Mouse (Mus musculus) CH12.LX (cell line): ENCODE results near the gene Traf5. TPM values are rescaled to one million over a fixed set of nuclear protein-coding genes. Genes with fewer than 3 reads are reported as not detected.
A peak's percentile ranks its signal among the peaks of the same experiment; 100 is the strongest.

Source experiments
- DNase-seq: peaks from one replicate; pipeline ENCODE4 v3.0.0-alpha.2; 2013; ENCODE audit errors: extremely low read depth
- H3K27ac ChIP-seq: 2 replicates; pipeline ENCODE4 v1.5.1; 2012; ENCODE audit warnings: low read depth, mild to moderate bottlenecking, control low read depth, moderate library complexity; ENCODE audit not compliant: insufficient read depth
- H3K27me3 ChIP-seq: replicated peaks from 2 replicates; pipeline ENCODE3; 2012; ENCODE audit warnings: inconsistent platforms
- H3K36me3 ChIP-seq, 2 experiments: replicated peaks in 1 of 2; 2 replicates each; pipeline versions ENCODE3 to v1.6.1; 2012; ENCODE audit warnings: inconsistent platforms in 1 of 2, low read length in 1 of 2, mild to moderate bottlenecking in 1 of 2, mixed read lengths in 1 of 2, moderate library complexity in 1 of 2; ENCODE audit not compliant: control insufficient read depth in 1 of 2, insufficient read depth in 1 of 2
- H3K4me1 ChIP-seq, 2 experiments: 2 replicates each; pipeline ENCODE4 v1.6.1; 2012; ENCODE audit warnings: inconsistent platforms in 1 of 2, moderate library complexity in 1 of 2; ENCODE audit not compliant: insufficient read depth in 2 of 2, control insufficient read depth in 1 of 2
- H3K4me2 ChIP-seq: 2 replicates; pipeline ENCODE4 v1.6.1; 2012; ENCODE audit warnings: low read depth, mild to moderate bottlenecking, control low read depth; ENCODE audit not compliant: poor library complexity, insufficient read depth, severe bottlenecking
- H3K4me3 ChIP-seq, 3 experiments: fragments of 150-350 bp in 1 of 3; sonication (generic) in 1 of 3; replicated peaks in 1 of 3; 2 replicates each; pipeline versions ENCODE3 to v1.5.1; 2011 to 2012; ENCODE audit warnings: low read depth in 2 of 3, low read length in 2 of 3, mild to moderate bottlenecking in 2 of 3, moderate library complexity in 2 of 3, control low read depth in 1 of 3, improper control_type of control experiment in 1 of 3, inconsistent platforms in 1 of 3, mixed read lengths in 1 of 3; ENCODE audit not compliant: poor library complexity in 1 of 3
- H3K79me2 ChIP-seq: replicated peaks from 2 replicates; pipeline ENCODE4 v1.6.1; 2012; ENCODE audit warnings: mild to moderate bottlenecking, moderate library complexity; ENCODE audit not compliant: control insufficient read depth, poor library complexity, insufficient read depth, severe bottlenecking; ENCODE audit errors: extremely low read depth
- H3K9ac ChIP-seq: 2 replicates; pipeline ENCODE4 v1.6.1; 2012; ENCODE audit warnings: low read depth, mild to moderate bottlenecking, control low read depth, moderate library complexity; ENCODE audit not compliant: insufficient read depth
- H3K9me3 ChIP-seq: replicated peaks from 2 replicates; pipeline ENCODE3; 2012; ENCODE audit warnings: low read length, inconsistent platforms, mixed read lengths
- CHD2 ChIP-seq: IDR thresholded peaks from 2 replicates; pipeline ENCODE4 v1.6.1; 2011; ENCODE audit warnings: low read length, improper control_type of control experiment
- CTCF ChIP-seq, 2 experiments: IDR thresholded peaks in 1 of 2; conservative IDR thresholded peaks in 1 of 2; 2 replicates each; pipeline ENCODE4 v1.5.1; 2011 to 2012; ENCODE audit warnings: low read depth in 2 of 2, low read length in 2 of 2, improper control_type of control experiment in 1 of 2, inconsistent platforms in 1 of 2, mild to moderate bottlenecking in 1 of 2, moderate library complexity in 1 of 2
- E2F4 ChIP-seq: IDR thresholded peaks from 2 replicates; pipeline ENCODE4 v1.6.1; 2011; ENCODE audit warnings: low read depth, low read length, improper control_type of control experiment; ENCODE audit not compliant: insufficient replicate concordance
- ELF1 ChIP-seq: IDR thresholded peaks from 2 replicates; pipeline ENCODE4 v1.6.1; 2014; ENCODE audit warnings: low read depth, mild to moderate bottlenecking, inconsistent platforms, low read length, improper control_type of control experiment
- EP300 ChIP-seq: IDR thresholded peaks from 2 replicates; pipeline ENCODE4 v1.6.1; 2011; ENCODE audit warnings: low read length, improper control_type of control experiment
- ETS1 ChIP-seq: conservative IDR thresholded peaks from 2 replicates; pipeline ENCODE4 v1.6.1; 2012; ENCODE audit warnings: low read depth, mild to moderate bottlenecking, inconsistent platforms, low read length, improper control_type of control experiment, moderate library complexity
- GABPA ChIP-seq: IDR thresholded peaks from 2 replicates; pipeline ENCODE4 v1.6.1; 2012; ENCODE audit warnings: low read depth, low read length, improper control_type of control experiment, inconsistent platforms; ENCODE audit not compliant: insufficient replicate concordance
- HCFC1 ChIP-seq: IDR thresholded peaks from 2 replicates; pipeline ENCODE4 v1.6.1; 2012; ENCODE audit warnings: low read depth, mild to moderate bottlenecking, inconsistent platforms, low read length, improper control_type of control experiment
- IRF4 ChIP-seq: IDR thresholded peaks from 2 replicates; pipeline ENCODE4 v1.6.1; 2014; ENCODE audit warnings: low read depth, mild to moderate bottlenecking, inconsistent platforms, low read length, improper control_type of control experiment
- JUN ChIP-seq: IDR thresholded peaks from 2 replicates; pipeline ENCODE4 v1.6.1; 2011; ENCODE audit warnings: low read depth, mild to moderate bottlenecking, low read length, improper control_type of control experiment, moderate library complexity; ENCODE audit not compliant: insufficient read depth
- JUND ChIP-seq: conservative IDR thresholded peaks from 2 replicates; pipeline ENCODE4 v1.6.1; 2011; ENCODE audit warnings: low read depth, low read length, improper control_type of control experiment
- KAT2A ChIP-seq: IDR thresholded peaks from 2 replicates; pipeline ENCODE4 v1.6.1; 2012; ENCODE audit warnings: low read length, improper control_type of control experiment, inconsistent platforms; ENCODE audit not compliant: insufficient replicate concordance
- MAFK ChIP-seq: IDR thresholded peaks from 2 replicates; pipeline ENCODE4 v1.6.1; 2011; ENCODE audit warnings: low read length, improper control_type of control experiment; ENCODE audit not compliant: insufficient replicate concordance
- MAX ChIP-seq: IDR thresholded peaks from 2 replicates; pipeline ENCODE4 v1.6.1; 2011; ENCODE audit warnings: low read length, improper control_type of control experiment
- MAZ ChIP-seq: IDR thresholded peaks from 2 replicates; pipeline ENCODE4 v1.6.1; 2012; ENCODE audit warnings: low read depth, mild to moderate bottlenecking, inconsistent platforms, low read length, improper control_type of control experiment, moderate library complexity
- MXI1 ChIP-seq: IDR thresholded peaks from 2 replicates; pipeline ENCODE4 v1.6.1; 2011; ENCODE audit warnings: mild to moderate bottlenecking, low read depth, low read length, improper control_type of control experiment
- MYC ChIP-seq: IDR thresholded peaks from 2 replicates; pipeline ENCODE4 v1.6.1; 2011; ENCODE audit warnings: low read depth, mild to moderate bottlenecking, improper control_type of control experiment, low read length
- NELFE ChIP-seq: IDR thresholded peaks from 2 replicates; pipeline ENCODE4 v1.6.1; 2011; ENCODE audit warnings: low read depth, low read length, improper control_type of control experiment
- NRF1 ChIP-seq: IDR thresholded peaks from 2 replicates; pipeline ENCODE4 v1.6.1; 2014; ENCODE audit warnings: low read depth, mild to moderate bottlenecking, inconsistent platforms, low read length, improper control_type of control experiment, moderate library complexity
- PAX5 ChIP-seq: IDR thresholded peaks from 2 replicates; pipeline ENCODE4 v1.6.1; 2012; ENCODE audit warnings: low read length, inconsistent platforms, mixed read lengths
- POLR2A ChIP-seq: IDR thresholded peaks from 2 replicates; pipeline ENCODE4 v1.6.1; 2011; ENCODE audit warnings: low read depth, mild to moderate bottlenecking, improper control_type of control experiment, low read length
- POLR2AphosphoS2 ChIP-seq: IDR thresholded peaks from 2 replicates; pipeline ENCODE4 v1.6.1; 2011; ENCODE audit warnings: low read depth, low read length, improper control_type of control experiment
- RAD21 ChIP-seq: IDR thresholded peaks from 2 replicates; pipeline ENCODE4 v1.6.1; 2011; ENCODE audit warnings: low read depth, mild to moderate bottlenecking, low read length, improper control_type of control experiment, moderate library complexity
- RCOR1 ChIP-seq: conservative IDR thresholded peaks from 2 replicates; pipeline ENCODE4 v1.6.1; 2012; ENCODE audit warnings: low read depth, mild to moderate bottlenecking, inconsistent platforms, low read length, improper control_type of control experiment
- SIN3A ChIP-seq: IDR thresholded peaks from 2 replicates; pipeline ENCODE4 v1.6.1; 2012; ENCODE audit warnings: low read length, improper control_type of control experiment, inconsistent platforms
- TBP ChIP-seq: conservative IDR thresholded peaks from 2 replicates; pipeline ENCODE4 v1.6.1; 2011; ENCODE audit warnings: low read depth, low read length, improper control_type of control experiment
- TCF12 ChIP-seq: IDR thresholded peaks from 2 replicates; pipeline ENCODE4 v1.6.1; 2014; ENCODE audit warnings: low read depth, mild to moderate bottlenecking, inconsistent platforms, low read length, improper control_type of control experiment
- UBTF ChIP-seq: IDR thresholded peaks from 2 replicates; pipeline ENCODE4 v1.6.1; 2012; ENCODE audit warnings: low read depth, mild to moderate bottlenecking, inconsistent platforms, low read length, improper control_type of control experiment, moderate library complexity
- USF1 ChIP-seq: IDR thresholded peaks from 2 replicates; pipeline ENCODE4 v1.6.1; 2014; ENCODE audit warnings: low read depth, mild to moderate bottlenecking, inconsistent platforms, low read length, improper control_type of control experiment
- USF2 ChIP-seq: conservative IDR thresholded peaks from 2 replicates; pipeline ENCODE4 v1.6.1; 2011; ENCODE audit warnings: low read depth, low read length, improper control_type of control experiment
- ZC3H11A ChIP-seq: IDR thresholded peaks from 2 replicates; pipeline ENCODE4 v1.6.1; 2012; ENCODE audit warnings: low read depth, mild to moderate bottlenecking, inconsistent platforms, low read length, improper control_type of control experiment
- ZKSCAN1 ChIP-seq: IDR thresholded peaks from 2 replicates; pipeline ENCODE4 v1.6.1; 2012; ENCODE audit warnings: low read depth, inconsistent platforms, low read length, improper control_type of control experiment, borderline replicate concordance
- ZMIZ1 ChIP-seq: IDR thresholded peaks from 2 replicates; pipeline ENCODE4 v1.6.1; 2012; ENCODE audit warnings: low read depth, mild to moderate bottlenecking, inconsistent platforms, low read length, improper control_type of control experiment
- ZNF384 ChIP-seq: IDR thresholded peaks from 2 replicates; pipeline ENCODE4 v1.6.1; 2012; ENCODE audit warnings: low read depth, low read length, improper control_type of control experiment, inconsistent platforms
- dilution Hi-C: fragments of 300-500 bp; cut with MboI; formaldehyde crosslinking; loops from 2 replicates; pipeline ENCODE4 v1.14.3; 2020; ENCODE audit warnings: low sequenced_read_pairs; ENCODE audit not compliant: extremely low pct_unique_long_range_greater_than_20kb, extremely low pct_ligation_motif_present
- in situ Hi-C: fragments of 300-500 bp; cut with MboI; formaldehyde crosslinking; loops from 3 replicates; pipeline ENCODE4 v1.14.3; 2019; ENCODE audit warnings: low sequenced_read_pairs, low pct_ligation_motif_present, low pct_unique_long_range_greater_than_20kb, mixed read lengths
- polyA plus RNA-seq: library from polyadenylated mRNA; unstranded; fragments of >175 nt; gene quantifications from 2 replicates; pipeline ENCODE4 v1.2.1, GENCODE M21; 2012; ENCODE audit warnings: low read depth; ENCODE audit not compliant: insufficient read length
- total RNA-seq, 2 experiments: library from RNA; depleted of rRNA; stranded (reverse); fragments of 300-350 nt in 1 of 2; fragments of >200 nt in 1 of 2; gene quantifications; 2 replicates each; pipeline ENCODE4 v1.2.3; 2012 to 2014

The Traf5 gene
- total and polyA plus RNA-seq, 3 experiments = 21.3 to 38.7 (median 32.3) TPM

DNA sequence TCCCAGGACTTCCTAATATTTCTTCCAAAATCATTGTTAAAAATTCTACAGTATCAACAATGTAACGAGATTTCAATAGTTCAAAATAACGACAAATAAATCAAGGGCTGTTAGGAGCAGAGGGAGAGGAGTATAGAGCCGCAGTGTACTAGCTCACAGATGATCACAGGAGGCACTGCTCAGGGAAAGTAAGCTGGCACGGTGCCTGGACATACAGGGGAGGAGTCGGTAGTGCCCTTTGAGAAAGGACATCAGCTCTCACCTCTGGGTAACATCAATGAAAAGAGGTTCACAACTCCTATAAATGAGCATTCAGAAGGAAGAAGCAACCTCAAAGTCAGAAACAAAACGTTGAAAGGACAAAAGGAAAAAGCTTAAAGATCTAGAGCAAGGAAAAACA lies 16.8 kb upstream of the Traf5 start:
- peaks cover 10 to 29% of the 10 kb centered on the region in 2 experiments for H3K36me3 ChIP-seq
- no peak for DNase-seq
- H3K9me3 ChIP-seq = no peaks in the 10 kb centered on the region
- H3K27me3 ChIP-seq = no peaks in the 10 kb centered on the region
- dilution Hi-C loops (no loop called here), in situ Hi-C loops (no loop called here)
- peaks cover 5 to 18% of the 10 kb centered on the region in 2 experiments for H3K4me1 ChIP-seq
- no peak overlapping the region for H3K4me2 ChIP-seq
- no peak overlapping the region for H3K4me3 ChIP-seq
- no peak overlapping the region for H3K27ac ChIP-seq
- no peaks in the 10 kb centered on the region for H3K79me2 ChIP-seq
- TF ChIP-seq IRF4 (no peak), USF1 (no peak), RCOR1 (no peak)
- no peak overlapping the region for H3K9ac ChIP-seq

DNA sequence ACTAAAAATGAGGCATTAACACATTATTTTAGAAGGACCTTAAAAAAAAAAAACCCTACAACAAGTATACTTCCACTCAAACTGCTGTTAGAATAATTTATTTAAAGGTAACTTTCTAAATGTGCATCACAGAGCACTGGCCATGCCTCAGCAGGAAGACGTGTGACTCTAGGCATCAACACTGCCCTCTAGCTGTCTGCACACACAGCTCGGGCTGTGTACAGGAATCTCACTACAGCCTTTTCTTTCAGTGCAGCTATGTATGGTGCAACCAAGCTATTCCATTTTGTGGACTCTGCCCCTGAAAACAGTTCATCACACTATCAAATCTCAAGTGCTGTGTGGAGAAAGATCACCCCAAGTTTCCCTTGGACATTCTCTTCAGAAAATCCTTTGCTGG lies 15.0 kb upstream of the Traf5 start:
- H3K36me3 ChIP-seq = peaks cover 10 to 30% of the 10 kb centered on the region in 2 experiments
- peak; percentile 64 for DNase-seq
- in situ Hi-C loops = no loop called here
- no peak for TF ChIP-seq JUN
- TF ChIP-seq TBP = no peak
- no peak for TF ChIP-seq E2F4
- TF ChIP-seq MAX = 0 out of 2 replicates have a peak, but pooled peaks have one; percentile 34
- no peak for TF ChIP-seq CHD2
- TF ChIP-seq MAZ = no peak
- TF ChIP-seq ELF1 = 0 out of 2 replicates have a peak, but pooled peaks have one; percentile 37
- no peak for TF ChIP-seq MXI1
- TF ChIP-seq EP300 = no peak
- TF ChIP-seq KAT2A = no peak
- TF ChIP-seq UBTF = no peak
- TF ChIP-seq POLR2AphosphoS2 = no peak
- no peak for TF ChIP-seq RCOR1
- no peak for TF ChIP-seq USF1
- TF ChIP-seq RAD21 = peak; percentile 49
- TF ChIP-seq IRF4 = no peak
- TF ChIP-seq CTCF (conservative IDR thresholded peaks at IDR 0.05 in 1 of 2, IDR thresholded peaks at IDR 0.05 in 1 of 2; ENCODE audit: low read depth in 2 of 2, low read length in 2 of 2) = peak; percentile 45 to 77
- no peak for TF ChIP-seq NELFE
- TF ChIP-seq ETS1 = no peak
- no peak for TF ChIP-seq ZC3H11A
- TF ChIP-seq NRF1 = no peak
- TF ChIP-seq TCF12 = no peak
- TF ChIP-seq POLR2A = no peak
- no peak for TF ChIP-seq ZKSCAN1
- TF ChIP-seq ZMIZ1 = no peak
- no peak for TF ChIP-seq USF2
- peak; percentile 72 for TF ChIP-seq MYC
- TF ChIP-seq ZNF384 = no peak
- TF ChIP-seq HCFC1 = no peak
- no peak for TF ChIP-seq MAFK
- no peak for TF ChIP-seq JUND
- TF ChIP-seq GABPA = no peak
- no peak for TF ChIP-seq PAX5
- TF ChIP-seq SIN3A = no peak

More for the DNA sequence above, 15.0 kb upstream of the Traf5 start:
- H3K9ac ChIP-seq = no peak overlapping the region
- H3K27me3 ChIP-seq = no peaks in the 10 kb centered on the region
- H3K4me1 ChIP-seq = peaks cover 5 to 18% of the 10 kb centered on the region in 2 experiments
- no peak overlapping the region for H3K27ac ChIP-seq
- H3K4me3 ChIP-seq = no peak overlapping the region
- H3K4me2 ChIP-seq = no peak overlapping the region
- H3K79me2 ChIP-seq = no peaks in the 10 kb centered on the region
- H3K9me3 ChIP-seq = no peaks in the 10 kb centered on the region
- dilution Hi-C loops = no loop called here
